Mouse (Mus musculus) layer of hippocampus, adult 2 months (tissue): Measurements from ENCODE around the gene Arhgef38. TPM values are rescaled to one million over a fixed set of nuclear protein-coding genes. Genes with fewer than 3 reads are reported as not detected.
A peak's percentile ranks its signal among the peaks of the same experiment; 100 is the strongest.

ENCODE experiments used
- DNase-seq, 2 experiments: peaks; one replicate each; pipeline ENCODE4 v3.0.0; 2022; ENCODE audit warnings: low spot score in 2 of 2
- H3K27ac ChIP-seq: fragments of 200-600 bp; 2 replicates; pipeline ENCODE4 v1.8.1; 2022
- H3K4me3 ChIP-seq: fragments of 200-600 bp; 2 replicates; pipeline ENCODE4 v1.8.1; 2022; ENCODE audit warnings: mild to moderate bottlenecking
- CTCF ChIP-seq: fragments of 200-600 bp; conservative IDR thresholded peaks from 2 replicates; pipeline ENCODE4 v1.8.1; 2022; ENCODE audit warnings: antibody characterized with exemption, mild to moderate bottlenecking, moderate library complexity
- total RNA-seq, 2 experiments: library from RNA; stranded (reverse); gene quantifications; 2 replicates each; pipeline ENCODE4 v1.2.3; 2021

The Arhgef38 gene
- total RNA-seq, 2 experiments from 2014 or later, result not detected

GRCm38 (mm10) chr3:133094305-133094704 lies 140.4 kb downstream of the Arhgef38 start:
- no peak overlapping the region for H3K4me3 ChIP-seq
- TF ChIP-seq CTCF, result no peak

DNA sequence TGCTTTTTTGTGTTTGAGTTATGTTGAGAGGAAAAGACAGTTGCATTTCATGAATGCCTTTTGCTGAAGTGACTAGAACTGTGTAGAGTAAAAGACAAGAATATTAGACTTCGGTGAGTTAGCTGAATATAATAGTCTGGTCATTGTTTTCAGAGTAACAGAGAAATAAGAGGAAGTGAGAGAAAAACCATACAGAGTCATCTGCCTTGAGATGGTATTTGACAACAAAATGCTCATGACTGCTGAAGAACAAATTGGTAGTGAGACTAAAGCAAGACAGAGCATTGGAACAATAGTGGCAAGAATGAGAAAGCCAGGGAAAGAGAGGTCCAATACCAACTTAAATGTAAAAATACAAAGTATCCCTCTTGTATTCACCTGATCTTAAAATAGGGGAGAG lies 141.8 kb downstream of the Arhgef38 start:
- DNase-seq, result no peak
- Histone ChIP-seq H3K27ac (no peak overlapping the region), H3K4me3 (peak overlapping the region; percentile 75)
- TF ChIP-seq CTCF, result no peak

More at GRCm38 (mm10) chr3:133094305-133094704, 140.4 kb downstream of the Arhgef38 start:
- DNase-seq, result no peak
- H3K27ac ChIP-seq, result no peak overlapping the region

DNA sequence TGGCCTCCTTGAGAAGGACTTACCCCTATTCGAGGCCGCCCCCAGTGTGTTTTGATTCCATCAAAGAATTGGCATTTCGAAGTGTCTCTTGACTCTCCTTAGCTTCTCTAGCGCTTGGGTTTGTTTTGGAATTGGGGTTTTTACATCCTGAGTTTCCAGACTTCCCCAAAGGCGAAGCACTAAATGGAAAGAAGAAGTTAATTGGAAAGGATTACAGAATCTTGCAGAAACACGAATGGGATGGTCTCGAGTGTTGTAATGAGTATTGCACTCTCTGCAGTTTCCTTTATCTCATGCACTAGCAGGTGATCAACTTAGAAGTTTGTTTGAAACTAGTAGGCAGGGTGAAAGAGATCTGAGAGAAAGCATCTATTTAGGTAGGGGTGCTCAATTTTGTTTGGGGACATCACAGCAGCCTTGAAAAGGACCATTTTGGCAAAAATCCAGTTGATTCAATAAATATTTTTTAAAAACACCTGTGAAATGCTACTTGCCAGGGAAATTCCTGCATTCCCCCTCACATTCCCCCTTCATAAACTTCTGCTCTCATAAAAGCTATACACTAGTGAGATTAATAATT lies 142.4 kb downstream of the Arhgef38 start:
- Histone ChIP-seq H3K4me3 (peak overlapping the region; percentile 75), H3K27ac (peak overlapping the region; percentile 96)
- no peak for DNase-seq
- TF ChIP-seq CTCF, result no peak

DNA sequence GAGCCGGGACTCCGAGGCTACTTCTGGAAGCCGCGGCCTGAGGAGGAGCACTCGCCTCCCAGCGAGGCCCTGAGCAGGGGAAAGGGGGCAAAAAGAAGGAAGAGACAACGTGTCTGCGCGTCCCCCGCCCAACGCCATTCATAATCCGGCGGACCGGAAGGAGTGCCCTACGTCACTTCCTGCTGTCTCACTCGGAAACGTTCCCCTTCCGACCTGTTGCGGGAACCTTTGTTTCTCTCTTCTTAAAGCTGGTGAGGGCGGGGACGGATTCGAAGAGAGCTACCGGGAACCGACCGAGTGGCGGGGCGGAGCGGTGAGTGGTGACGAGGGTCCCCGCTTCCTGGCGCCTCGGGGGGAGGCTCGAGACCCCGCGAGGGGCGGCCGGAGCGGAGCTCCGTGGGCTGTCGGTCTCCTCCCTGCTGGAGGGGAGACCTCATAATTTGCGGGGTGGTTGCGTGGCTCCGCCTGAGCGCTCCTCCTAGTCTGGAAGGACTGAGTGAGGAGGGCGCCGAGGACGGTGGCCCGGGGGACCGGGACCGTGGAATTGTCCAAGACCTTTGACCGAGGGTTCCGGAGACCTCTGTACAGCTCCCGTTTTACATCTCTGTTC lies 143.0 kb downstream of the Arhgef38 start, which contains the start of the genes Ints12 and Gstcd:
TSS of gene Ints12 (plus strand) at position 177 of the 610 bp plus-strand sequence.
TSS of gene Gstcd (minus strand) at position 370 of the 610 bp plus-strand sequence.
- no peak for TF ChIP-seq CTCF
- DNase-seq, result peak; percentile 92 to 93
- peak within 1 kb of the TSS; percentile 75 for H3K4me3 ChIP-seq

DNA sequence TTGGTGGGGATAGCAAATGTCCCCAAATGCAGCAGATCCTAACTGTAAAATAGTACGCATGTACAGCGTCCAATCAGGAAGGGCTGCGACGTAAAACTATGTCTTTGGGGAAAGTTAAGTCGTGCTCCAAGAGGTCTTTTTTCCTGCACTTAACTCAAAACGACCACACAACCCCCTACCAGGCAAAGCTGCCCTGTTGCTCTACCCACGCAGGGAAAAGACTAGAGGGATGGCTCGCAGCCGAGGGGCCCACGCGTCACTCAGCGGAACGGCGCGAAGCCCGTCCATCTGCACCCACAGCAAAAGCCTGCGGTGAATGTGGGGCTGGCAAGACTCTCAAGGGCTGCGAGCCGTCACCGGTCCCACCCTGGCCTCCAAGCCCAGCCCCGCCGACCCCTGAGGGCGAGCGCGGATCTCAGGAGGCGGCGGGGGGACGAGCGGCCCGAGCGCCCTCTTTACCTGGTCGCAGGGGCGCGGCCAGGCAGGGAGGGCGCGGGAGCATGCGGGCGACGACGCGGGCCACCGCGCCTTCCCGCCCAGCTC lies 143.6 kb downstream of the Arhgef38 start:
- Histone ChIP-seq H3K27ac (peak overlapping the region; percentile 96), H3K4me3 (peak overlapping the region; percentile 75)
- DNase-seq, result peak; percentile 65 to 70
- TF ChIP-seq CTCF, result no peak

More for the DNA sequence above, 143.0 kb downstream of the Arhgef38 start, which contains the start of the genes Ints12 and Gstcd:
- H3K27ac ChIP-seq, result peak within 1 kb of the TSS; percentile 96

GRCm38 (mm10) chr3:133090247-133091120 lies 144.3 kb downstream of the Arhgef38 start:
- H3K4me3 ChIP-seq, result peak overlapping the region; percentile 75
- no peak for TF ChIP-seq CTCF
- DNase-seq, result no peak
- H3K27ac ChIP-seq, result peak overlapping the region; percentile 96

GRCm38 (mm10) chr3:133085858-133086257 lies 148.9 kb downstream of the Arhgef38 start:
- no peak overlapping the region for H3K4me3 ChIP-seq
- peak; percentile 77 for TF ChIP-seq CTCF
- no peak overlapping the region for H3K27ac ChIP-seq
- no peak for DNase-seq

DNA sequence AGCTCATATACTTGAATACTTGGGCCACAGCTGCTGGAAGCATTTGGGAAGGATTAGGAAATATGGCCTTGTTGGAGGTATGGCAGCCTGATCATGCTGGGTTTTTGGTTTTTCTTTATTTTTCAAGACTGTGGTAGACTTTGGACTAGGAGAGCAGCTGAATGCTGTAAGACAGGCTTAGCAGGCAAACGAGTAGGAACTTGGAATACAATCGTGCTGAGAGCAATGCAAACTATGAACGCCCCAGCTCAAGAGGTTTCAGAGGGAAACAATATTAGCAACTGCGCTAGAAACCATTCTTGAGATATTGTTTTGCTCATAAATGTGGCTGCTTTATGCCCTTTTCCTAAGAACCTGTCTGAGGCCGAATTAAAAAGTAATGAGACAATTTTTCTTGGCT lies 152.0 kb downstream of the Arhgef38 start:
- H3K4me3 ChIP-seq, result no peak overlapping the region
- no peak overlapping the region for H3K27ac ChIP-seq
- TF ChIP-seq CTCF, result no peak
- DNase-seq, result no peak

DNA sequence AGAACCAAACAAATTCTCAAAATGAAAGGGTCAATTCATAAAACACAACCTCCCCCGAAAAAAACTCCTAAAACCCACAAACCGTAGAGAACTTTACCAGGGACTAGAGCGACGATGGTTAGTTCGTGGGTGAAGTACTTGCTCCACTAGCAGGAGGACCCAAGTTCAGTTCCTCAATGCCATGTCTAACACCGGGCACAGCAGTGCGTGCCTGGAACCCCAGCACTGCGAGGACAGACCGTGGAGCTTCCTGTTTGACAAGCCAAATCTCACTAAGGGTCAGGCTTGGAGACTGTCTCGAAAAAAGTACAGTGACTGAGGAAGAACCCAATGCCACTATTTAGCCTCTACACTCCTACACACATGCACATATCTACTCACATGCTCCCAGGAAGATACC lies 159.2 kb downstream of the Arhgef38 start:
- H3K27ac ChIP-seq, result no peak overlapping the region
- no peak for TF ChIP-seq CTCF
- no peak overlapping the region for H3K4me3 ChIP-seq
- no peak for DNase-seq

Other genes starting within 250 kb of the Arhgef38 start
- gene Ints12, start 143.1 kb downstream of the Arhgef38 start, total RNA-seq, result 10 to 100 TPM; 10.0 to 10.8 TPM
- gene Gstcd, start 142.9 kb downstream of the Arhgef38 start, total RNA-seq, result 10 to 100 TPM in 1 of 2 experiments, 1 to 10 TPM in 1; 7.3 to 10.1 TPM
- 10 to 100 TPM; 46.1 to 47.4 TPM for gene Ppa2, start 75.2 kb upstream of the Arhgef38 start, total RNA-seq